Mouse (Mus musculus) C2C12 (cell line): Measurements from ENCODE around the gene Gm45521. TPM values are rescaled to one million over a fixed set of nuclear protein-coding genes. Genes with fewer than 3 reads are reported as not detected.

Experiments
- H3K27me3 ChIP-seq: one replicate; pipeline ENCODE4 v1.6.1; 2011; ENCODE audit not compliant: control insufficient read depth, insufficient read depth, insufficient read length
- H3K36me3 ChIP-seq: one replicate; pipeline ENCODE4 v1.6.1; 2011; ENCODE audit not compliant: control insufficient read depth, insufficient read depth
- H3K4me3 ChIP-seq: one replicate; pipeline ENCODE4 v1.5.1; 2011; ENCODE audit warnings: mild to moderate bottlenecking, control low read depth; ENCODE audit not compliant: poor library complexity, insufficient read depth, severe bottlenecking
- H3K79me2 ChIP-seq: one replicate; pipeline ENCODE4 v1.6.1; 2011; ENCODE audit not compliant: control insufficient read depth, insufficient read depth
- H3K79me3 ChIP-seq: one replicate; pipeline ENCODE4 v1.6.1; 2011; ENCODE audit warnings: low read depth, control low read depth
- H3ac ChIP-seq: one replicate; pipeline ENCODE3; 2011; ENCODE audit warnings: low read depth; ENCODE audit not compliant: control insufficient read depth, insufficient read length
- CEBPB ChIP-seq: IDR thresholded peaks from one replicate; pipeline ENCODE4 v1.6.1; 2011; ENCODE audit warnings: low read depth, mild to moderate bottlenecking, control low read depth, moderate library complexity
- CTCF ChIP-seq: IDR thresholded peaks from one replicate; pipeline ENCODE4 v1.5.1; 2011; ENCODE audit not compliant: control insufficient read depth, insufficient read depth, insufficient read length
- FOSL1 ChIP-seq: IDR thresholded peaks from one replicate; pipeline ENCODE4 v1.8.0; 2011; ENCODE audit warnings: mild to moderate bottlenecking, low read length; ENCODE audit not compliant: poor library complexity, insufficient read depth, severe bottlenecking
- MAX ChIP-seq: IDR thresholded peaks from one replicate; pipeline ENCODE4 v1.6.1; 2011; ENCODE audit warnings: mild to moderate bottlenecking, control low read depth
- MYOD1 ChIP-seq: IDR thresholded peaks from one replicate; pipeline ENCODE4 v1.6.1; 2011; ENCODE audit warnings: low read depth; ENCODE audit not compliant: control insufficient read depth, insufficient read length
- MYOG ChIP-seq: IDR thresholded peaks from one replicate; pipeline ENCODE4 v1.6.1; 2011; ENCODE audit not compliant: control insufficient read depth, insufficient read length; ENCODE audit errors: extremely low read depth
- USF1 ChIP-seq: IDR thresholded peaks from one replicate; pipeline ENCODE4 v1.6.1; 2011; ENCODE audit warnings: low read depth, mild to moderate bottlenecking, control low read depth, moderate library complexity
- polyA plus RNA-seq: library from polyadenylated mRNA; unstranded; fragments of >200 nt; fragmentation: generic; extraction: Trizol; gene quantifications from one replicate; pipeline ENCODE4 v1.2.1, GENCODE M21; 2012; ENCODE audit warnings: missing spikeins

The Gm45521 gene
- polyA plus RNA-seq, 1 experiment, result not detected

DNA sequence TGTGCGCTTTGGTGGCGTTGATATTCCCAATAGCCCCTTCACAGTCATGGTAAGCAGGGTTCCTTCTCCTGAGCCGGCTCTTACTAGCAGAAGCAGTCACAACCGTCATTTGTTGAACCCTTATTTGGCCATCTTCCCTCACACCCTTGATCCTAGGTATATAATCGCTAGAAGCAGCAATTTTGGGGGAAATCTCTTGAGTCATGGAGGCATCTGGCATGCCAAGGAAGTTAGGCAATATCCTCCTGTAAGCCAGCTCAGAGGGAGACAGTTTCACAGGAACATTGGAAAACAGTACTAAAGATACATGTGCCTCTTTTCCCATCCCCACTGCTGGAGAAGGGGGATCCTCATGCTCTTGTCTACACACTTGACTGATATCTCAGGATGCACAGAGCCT lies 37.8 kb upstream of the Gm45521 start:
- H3K79me2 ChIP-seq, result no peaks in the 10 kb centered on the region
- TF ChIP-seq CTCF (no peak), CEBPB (no peak), MAX (no peak), FOSL1 (no peak), MYOG (no peak), USF1 (no peak), MYOD1 (no peak)
- H3ac ChIP-seq, result no peak overlapping the region
- H3K27me3 ChIP-seq, result no peaks in the 10 kb centered on the region
- H3K36me3 ChIP-seq, result peaks cover 98% of the 10 kb centered on the region
- H3K4me3 ChIP-seq, result no peak overlapping the region
- H3K79me3 ChIP-seq, result peaks cover 2% of the 10 kb centered on the region

- no peaks in the 10 kb centered on the region for H3K79me2 ChIP-seq
- no peak overlapping the region for H3K4me3 ChIP-seq
- H3K79me3 ChIP-seq, result peaks cover 2% of the 10 kb centered on the region
- no peak overlapping the region for H3ac ChIP-seq
- TF ChIP-seq MYOD1 (no peak), CTCF (no peak), CEBPB (no peak), MAX (no peak), MYOG (no peak), USF1 (no peak), FOSL1 (no peak)
- no peaks in the 10 kb centered on the region for H3K27me3 ChIP-seq
- peaks cover 98% of the 10 kb centered on the region for H3K36me3 ChIP-seq
Observed at GRCm38 (mm10) chr14:7919921-7920320, 37.2 kb upstream of the Gm45521 start.

GRCm38 (mm10) chr14:7921459-7921858 lies 35.6 kb upstream of the Gm45521 start:
- Histone ChIP-seq H3K79me3 (peaks cover 2% of the 10 kb centered on the region), H3K36me3 (peaks cover 100% of the 10 kb centered on the region), H3K27me3 (no peaks in the 10 kb centered on the region), H3K79me2 (no peaks in the 10 kb centered on the region), H3ac (no peak overlapping the region), H3K4me3 (no peak overlapping the region)
- TF ChIP-seq FOSL1 (no peak), MYOD1 (no peak), CEBPB (no peak), CTCF (no peak), MAX (no peak), MYOG (no peak), USF1 (no peak)

- H3K36me3 ChIP-seq, result peaks cover 95% of the 10 kb centered on the region
- no peak overlapping the region for H3K4me3 ChIP-seq
- no peaks in the 10 kb centered on the region for H3K27me3 ChIP-seq
- TF ChIP-seq MYOG, result no peak
- TF ChIP-seq USF1, result no peak
- no peak for TF ChIP-seq FOSL1
- TF ChIP-seq CEBPB, result no peak
- TF ChIP-seq MYOD1, result no peak
- no peak for TF ChIP-seq CTCF
- TF ChIP-seq MAX, result no peak
- H3K79me2 ChIP-seq, result no peaks in the 10 kb centered on the region
- H3ac ChIP-seq, result no peak overlapping the region
- peaks cover 4% of the 10 kb centered on the region for H3K79me3 ChIP-seq
Observed at GRCm38 (mm10) chr14:7923635-7924034, 33.5 kb upstream of the Gm45521 start.

- Histone ChIP-seq H3K27me3 (no peaks in the 10 kb centered on the region), H3K79me2 (no peaks in the 10 kb centered on the region), H3K4me3 (no peak overlapping the region), H3K79me3 (peaks cover 5% of the 10 kb centered on the region), H3ac (no peak overlapping the region), H3K36me3 (peaks cover 94% of the 10 kb centered on the region)
- no peak for TF ChIP-seq FOSL1
- TF ChIP-seq CTCF, result no peak
- no peak for TF ChIP-seq MYOD1
- TF ChIP-seq USF1, result no peak
- no peak for TF ChIP-seq MYOG
- TF ChIP-seq MAX, result no peak
- TF ChIP-seq CEBPB, result no peak
Observed at GRCm38 (mm10) chr14:7928362-7928761, 28.7 kb upstream of the Gm45521 start.

- Histone ChIP-seq H3K36me3 (peaks cover 94% of the 10 kb centered on the region), H3K79me2 (no peaks in the 10 kb centered on the region), H3K4me3 (no peak overlapping the region), H3K79me3 (peaks cover 5% of the 10 kb centered on the region), H3K27me3 (no peaks in the 10 kb centered on the region), H3ac (no peak overlapping the region)
- TF ChIP-seq MYOD1, result no peak
- no peak for TF ChIP-seq CTCF
Observed at GRCm38 (mm10) chr14:7929029-7929428, 28.1 kb upstream of the Gm45521 start.
